ENCODE assay signal across 11 mouse cellular contexts in genomic region chr14:25312814-25313426, GRCm38 (mm10).
DNase-seq lines count a peak whose midpoint lies in the region; ATAC-seq and TF ChIP-seq lines count a peak whose summit lies in the region.
"Had no signal": no experiment of that assay in that cellular context is flagged by ENCODE, and none has a peak within 500 bp of the region (broad histone marks: within the 10 kb centered on the region; RNA-seq: fewer than 3 reads in every experiment).

No protein-coding gene starts in this region.

- peak overlapping the region; percentile 8; the same call in 1 of the 2 replicates for H3K9ac ChIP-seq in heart, embryonic 13.5 days
- H3K9ac ChIP-seq in heart, embryonic 11.5 days (ENCODE audit: low read depth, low read length) = no peak overlapping the region
- H3K9ac ChIP-seq: embryonic facial prominence, embryonic 12.5 days; liver, postnatal 0 days had no signal

- no peak overlapping the region for H3K4me2 ChIP-seq in heart, embryonic 13.5 days
- H3K4me2 ChIP-seq in heart, embryonic 11.5 days = no peak overlapping the region
- H3K4me2 ChIP-seq: embryonic facial prominence, embryonic 12.5 days; neural tube, embryonic 13.5 days had no signal

- H3K36me3 ChIP-seq in heart, embryonic 13.5 days = no peaks in the 10 kb centered on the region
- H3K36me3 ChIP-seq in heart, embryonic 11.5 days (ENCODE audit: control insufficient read depth, insufficient read depth, low read length) = no peaks in the 10 kb centered on the region
- H3K36me3 ChIP-seq: embryonic facial prominence, embryonic 12.5 days; neural tube, embryonic 13.5 days had no signal

- H3K4me1 ChIP-seq in heart, embryonic 13.5 days = peaks cover 62% of the 10 kb centered on the region
- peaks cover 33% of the 10 kb centered on the region for H3K4me1 ChIP-seq in heart, embryonic 11.5 days (ENCODE audit: control insufficient read depth, insufficient read depth, low read length)

- TF ChIP-seq CTCF in gastrocnemius, adult 2 months (IDR thresholded peaks at IDR 0.05) = no peak

- intact Hi-C loops in gastrocnemius, adult 2 months (cut with DNase I) = no loop called here

- no peaks in the 10 kb centered on the region for H3K9me3 ChIP-seq in heart, embryonic 13.5 days
- H3K9me3 ChIP-seq in heart, embryonic 11.5 days (replicated peaks; ENCODE audit: control insufficient read depth, low read length) = no peaks in the 10 kb centered on the region
- H3K9me3 ChIP-seq: embryonic facial prominence, embryonic 12.5 days; neural tube, embryonic 13.5 days had no signal

- no peak overlapping the region for H3K4me3 ChIP-seq in heart, embryonic 13.5 days
- H3K4me3 ChIP-seq in heart, embryonic 11.5 days (ENCODE audit: low read depth, low read length) = no peak overlapping the region
- no peak overlapping the region for H3K4me3 ChIP-seq in gastrocnemius, adult 2 months
- H3K4me3 ChIP-seq: embryonic facial prominence, embryonic 12.5 days; neural tube, embryonic 13.5 days had no signal

- 82% methylated on average over 6 of the region's 6 CpGs for WGBS in heart, embryonic 13.5 days
- 74% methylated on average over 6 of the region's 6 CpGs for WGBS in heart, embryonic 11.5 days (ENCODE audit: insufficient replicate concordance)

- peak; percentile 23 for DNase-seq in 416B (ENCODE audit: low read depth)
- DNase-seq in adrenal gland, postnatal 14 days = peak; percentile 37
- DNase-seq in lung, postnatal 10 days = peak; percentile 44
- no peak for DNase-seq in gastrocnemius, adult 2 months
- DNase-seq in left cerebral cortex, adult 11 months (ENCODE audit: low spot score) = no peak
- DNase-seq: cerebellum, adult 8-10 months; liver, postnatal 0 days had no signal

- no peak for ATAC-seq in heart, embryonic 13.5 days (ENCODE audit: extremely low read depth, insufficient number of reproducible peaks, low FRiP score, low TSS enrichment)
- no peak for ATAC-seq in heart, embryonic 11.5 days (replicated peaks; ENCODE audit: insufficient number of reproducible peaks, low FRiP score, low TSS enrichment)
- ATAC-seq: liver, postnatal 0 days had no signal

- peaks cover 3% of the 10 kb centered on the region; the same call in 1 of the 2 replicates for H3K27me3 ChIP-seq in heart, embryonic 13.5 days (replicated peaks)
- no peaks in the 10 kb centered on the region for H3K27me3 ChIP-seq in heart, embryonic 11.5 days (ENCODE audit: control insufficient read depth, insufficient read depth, low read length)
- H3K27me3 ChIP-seq: neural tube, embryonic 13.5 days had no signal

- H3K27ac ChIP-seq in heart, embryonic 13.5 days (replicated peaks) = peak overlapping the region; percentile 95
- no peak overlapping the region for H3K27ac ChIP-seq in heart, embryonic 11.5 days (ENCODE audit: low read depth, low read length)
- H3K27ac ChIP-seq in gastrocnemius, adult 2 months = no peak overlapping the region
- H3K27ac ChIP-seq: embryonic facial prominence, embryonic 12.5 days had no signal

Comparison
In these comparisons a context has a peak if more than half of its experiments do, and no peak if none do; other contexts are left out.
1. DNase-seq: peak in 416B (single experiment), adrenal gland, postnatal 14 days (single experiment) and lung, postnatal 10 days (single experiment); none in gastrocnemius, adult 2 months (single experiment) and left cerebral cortex, adult 11 months (single experiment).